In the genomic region with DNA sequence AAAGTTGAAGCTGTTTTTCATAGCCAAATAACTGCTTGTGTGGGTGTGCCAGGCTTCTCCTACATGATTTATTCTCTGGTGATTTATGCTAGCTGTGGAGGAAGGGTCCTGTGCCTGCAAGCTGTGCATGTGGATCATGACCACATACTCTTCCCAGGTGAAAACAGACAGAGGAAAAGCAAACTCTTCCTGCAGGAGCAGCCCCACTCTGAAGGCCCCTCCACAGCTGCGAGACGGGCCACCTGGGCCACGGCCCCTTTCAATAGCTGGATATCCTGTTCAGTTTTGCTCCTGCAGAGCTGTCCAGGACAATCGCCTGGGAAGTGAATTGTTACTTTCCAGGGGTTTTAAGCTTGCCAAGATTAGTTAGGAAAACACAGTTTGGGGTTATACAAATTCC, we compare ENCODE assay signal across 9 mouse cellular contexts.
DNase-seq lines count a peak whose midpoint lies in the region; ATAC-seq and TF ChIP-seq lines count a peak whose summit lies in the region.
"Had no signal": no experiment of that assay in that cellular context is flagged by ENCODE, and none has a peak within 500 bp of the region (broad histone marks: within the 10 kb centered on the region; RNA-seq: fewer than 3 reads in every experiment).

No protein-coding gene starts in this region.

- H3K4me3 ChIP-seq in embryonic facial prominence, embryonic 10.5 days, result no peak overlapping the region
- no peak overlapping the region for H3K4me3 ChIP-seq in limb, embryonic 13.5 days
- H3K4me3 ChIP-seq in hindbrain, postnatal 0 days (ENCODE audit: low read length), result no peak overlapping the region
- H3K4me3 ChIP-seq: midbrain, embryonic 12.5 days had no signal

- no peak overlapping the region for H3K4me2 ChIP-seq in limb, embryonic 13.5 days (replicated peaks)
- H3K4me2 ChIP-seq in hindbrain, postnatal 0 days (ENCODE audit: low read depth, low read length), result no peak overlapping the region
- H3K4me2 ChIP-seq: midbrain, embryonic 12.5 days had no signal

- intact Hi-C loops in heart, postnatal 10 days (cut with DNase I), result loop anchor here (2.0 kb wide), 1 partner anchor 724 kb away; no protein-coding TSS in a partner anchor

- 68% methylated on average over 4 of the region's 4 CpGs for WGBS in embryonic facial prominence, embryonic 10.5 days
- 23% methylated on average over 4 of the region's 4 CpGs for WGBS in limb, embryonic 13.5 days
- WGBS in hindbrain, postnatal 0 days, result 58% methylated on average over 4 of the region's 4 CpGs

- peak; percentile 12 for DNase-seq in gastrocnemius, adult 18-20 months (ENCODE audit: low spot score)
- no peak for DNase-seq in gastrocnemius, adult 8-10 months (ENCODE audit: low spot score in 2 of 2)
- DNase-seq in embryonic facial prominence, embryonic 10.5 days (ENCODE audit: low spot score), result peak; percentile 40
- DNase-seq in heart, postnatal 10 days, result peak; percentile 50 to 52
- no peak for DNase-seq in urinary bladder, postnatal 14 days (ENCODE audit: low spot score)
- no peak for DNase-seq in natural killer cell, adult 2 months (ENCODE audit: low spot score in 2 of 2)
- no peak for DNase-seq in hindbrain, postnatal 0 days (ENCODE audit: low spot score)

- ATAC-seq in limb, embryonic 13.5 days (ENCODE audit: low FRiP score, low read depth), result peak; percentile 92
- no peak for ATAC-seq in hindbrain, postnatal 0 days

- peaks cover 3% of the 10 kb centered on the region; the same call in 1 of the 2 replicates for H3K4me1 ChIP-seq in embryonic facial prominence, embryonic 10.5 days
- peaks cover 5% of the 10 kb centered on the region for H3K4me1 ChIP-seq in limb, embryonic 13.5 days
- H3K4me1 ChIP-seq in hindbrain, postnatal 0 days (ENCODE audit: insufficient read depth, low read length), result no peaks in the 10 kb centered on the region
- H3K4me1 ChIP-seq: midbrain, embryonic 12.5 days had no signal

- no peak overlapping the region for H3K9ac ChIP-seq in limb, embryonic 13.5 days
- H3K9ac ChIP-seq in hindbrain, postnatal 0 days (replicated peaks; ENCODE audit: low read length), result no peak overlapping the region
- H3K9ac ChIP-seq: midbrain, embryonic 12.5 days had no signal

- no peak for TF ChIP-seq CTCF in hindbrain, postnatal 0 days (IDR thresholded peaks at IDR 0.05; ENCODE audit: low read depth)

- 0 out of 2 replicates have a peak overlapping the region, but pooled peaks have one; percentile 24 for H3K27ac ChIP-seq in embryonic facial prominence, embryonic 10.5 days (replicated peaks)
- H3K27ac ChIP-seq in limb, embryonic 13.5 days, result peak overlapping the region; percentile 35; the same call in 1 of the 2 replicates
- H3K27ac ChIP-seq in hindbrain, postnatal 0 days, result no peak overlapping the region
- H3K27ac ChIP-seq: midbrain, embryonic 12.5 days had no signal

- no peaks in the 10 kb centered on the region for H3K36me3 ChIP-seq in embryonic facial prominence, embryonic 10.5 days (replicated peaks)
- no peaks in the 10 kb centered on the region for H3K36me3 ChIP-seq in limb, embryonic 13.5 days
- no peaks in the 10 kb centered on the region for H3K36me3 ChIP-seq in hindbrain, postnatal 0 days (ENCODE audit: insufficient read depth, low read length)
- H3K36me3 ChIP-seq: midbrain, embryonic 12.5 days had no signal

- no peaks in the 10 kb centered on the region for H3K27me3 ChIP-seq in embryonic facial prominence, embryonic 10.5 days (replicated peaks; ENCODE audit: low read depth, poor library complexity, severe bottlenecking)
- no peaks in the 10 kb centered on the region for H3K27me3 ChIP-seq in limb, embryonic 13.5 days
- no peaks in the 10 kb centered on the region for H3K27me3 ChIP-seq in hindbrain, postnatal 0 days (ENCODE audit: insufficient read depth, low read length)
- H3K27me3 ChIP-seq: midbrain, embryonic 12.5 days had no signal

- H3K9me3 ChIP-seq in embryonic facial prominence, embryonic 10.5 days, result no peaks in the 10 kb centered on the region
- no peaks in the 10 kb centered on the region for H3K9me3 ChIP-seq in limb, embryonic 13.5 days
- H3K9me3 ChIP-seq in hindbrain, postnatal 0 days (ENCODE audit: low read length), result no peaks in the 10 kb centered on the region
- H3K9me3 ChIP-seq: midbrain, embryonic 12.5 days had no signal

Comparison
In these comparisons a context has a peak if more than half of its experiments do, and no peak if none do; other contexts are left out.
1. DNase-seq: peak in gastrocnemius, adult 18-20 months (single experiment), embryonic facial prominence, embryonic 10.5 days (single experiment) and heart, postnatal 10 days (2 of 2); none in gastrocnemius, adult 8-10 months (0 of 2), urinary bladder, postnatal 14 days (single experiment), natural killer cell, adult 2 months (0 of 2) and hindbrain, postnatal 0 days (single experiment).